Mouse (Mus musculus): ENCODE results near the gene Cox4i2.
A peak's percentile ranks its signal among the peaks of the same experiment; 100 is the strongest.

Cox4i2 gene

GRCm38 (mm10) chr2:152772231-152772630, 18.3 kb downstream of the Cox4i2 start:
- no peak for DNase-seq

GRCm38 (mm10) chr2:152775357-152775756, 21.4 kb downstream of the Cox4i2 start:
- no peak for DNase-seq

GRCm38 (mm10) chr2:152776019-152776418, 22.0 kb downstream of the Cox4i2 start:
- no peak for DNase-seq

DNA sequence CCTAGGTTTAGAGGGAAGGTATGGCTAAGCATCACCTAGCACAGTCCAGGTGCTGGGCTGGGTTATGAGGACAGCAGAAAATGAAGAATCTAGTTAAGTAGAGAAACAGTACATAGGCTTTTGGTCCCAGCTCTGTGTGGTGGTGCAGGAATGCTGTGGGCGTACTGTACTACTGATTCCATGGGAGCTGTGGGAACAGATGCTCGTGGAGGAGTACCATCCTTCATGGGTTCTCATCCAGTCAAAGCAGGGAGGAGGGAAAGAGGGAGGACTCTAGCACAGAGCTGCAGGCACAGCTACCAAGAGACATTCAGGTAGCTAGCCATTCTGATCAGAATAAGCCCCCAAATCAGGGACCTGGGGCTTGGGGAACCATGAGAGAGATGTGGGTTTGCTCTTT, 22.5 kb downstream of the Cox4i2 start:
- no peak for DNase-seq

GRCm38 (mm10) chr2:152777081-152777480, 23.1 kb downstream of the Cox4i2 start:
- DNase-seq, result no peak

GRCm38 (mm10) chr2:152780466-152780865, 26.5 kb downstream of the Cox4i2 start:
- no peak for DNase-seq

DNA sequence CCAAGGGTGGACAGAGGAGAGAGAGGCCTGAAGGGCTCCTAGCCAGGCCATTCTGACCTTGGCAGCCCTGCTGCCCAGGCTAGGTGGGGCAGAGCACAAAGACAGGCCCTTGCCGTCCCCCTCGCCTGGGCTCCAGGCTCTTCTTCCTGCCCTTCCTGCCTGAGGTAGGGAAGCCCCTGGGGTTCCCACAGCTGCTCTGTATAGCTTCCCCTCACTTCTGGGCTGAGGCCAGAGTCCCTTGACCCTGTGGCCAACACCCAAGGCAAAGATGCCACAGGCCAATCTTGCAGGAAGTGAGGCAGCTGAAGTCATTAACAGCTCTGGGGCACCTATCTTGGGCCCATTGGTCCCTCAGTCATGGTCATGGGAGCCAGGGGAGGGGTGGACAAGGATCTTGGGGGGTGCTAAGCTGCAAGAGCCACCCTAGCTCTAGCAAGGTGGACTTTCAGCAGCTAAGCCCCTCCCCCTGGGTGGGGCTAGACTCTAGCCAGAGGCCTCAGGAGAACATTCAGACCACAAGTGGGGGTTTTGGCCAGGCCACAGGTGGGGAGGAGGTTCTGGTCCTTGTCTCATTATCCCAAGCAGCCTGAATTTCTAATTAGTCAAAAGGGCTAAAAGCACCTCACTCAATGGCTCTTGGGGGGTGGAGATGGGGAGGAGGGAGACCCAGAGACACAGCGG, 27.2 kb downstream of the Cox4i2 start:
- DNase-seq, result no peak

DNA sequence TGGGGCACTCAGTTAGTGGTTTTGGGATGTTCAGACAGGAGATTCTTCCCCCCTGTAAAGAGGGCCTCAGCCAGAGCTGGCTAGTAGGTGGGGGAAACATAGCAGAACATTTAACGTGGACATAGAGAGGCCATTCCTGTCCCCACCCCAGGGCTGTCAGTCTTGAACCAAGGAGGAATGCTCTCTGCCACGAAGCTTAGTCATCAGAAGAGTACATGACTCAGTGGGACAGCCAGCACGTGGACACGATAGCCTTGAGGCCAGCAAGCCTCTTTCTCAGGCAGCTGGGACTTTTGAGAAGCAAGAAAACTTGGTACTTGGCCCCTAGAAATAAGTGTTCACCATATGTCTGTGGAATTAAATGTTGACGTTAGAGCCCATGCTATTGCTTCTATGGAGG, 28.7 kb downstream of the Cox4i2 start:
- DNase-seq, result no peak

DNA sequence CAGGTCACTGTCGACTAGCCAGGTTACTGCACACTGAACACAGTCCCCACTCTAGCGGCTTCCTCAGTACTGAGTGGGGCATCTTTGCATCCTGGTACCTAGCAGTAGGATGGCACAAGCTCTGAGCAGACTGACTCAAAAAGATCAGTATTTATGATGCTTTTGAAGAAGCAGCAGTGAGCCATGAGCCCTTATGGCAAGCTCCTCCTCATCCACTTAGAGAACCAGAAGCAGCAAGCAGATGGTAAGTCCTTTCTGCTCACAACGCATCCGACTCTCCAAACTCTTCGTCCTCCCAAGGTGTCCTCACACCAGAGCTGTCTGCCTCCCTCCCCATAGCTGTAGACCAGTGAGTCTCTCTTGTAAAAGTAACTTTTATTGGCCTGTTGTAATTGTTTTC, 29.3 kb downstream of the Cox4i2 start:
- no peak for DNase-seq

- DNase-seq, result no peak
Measured at GRCm38 (mm10) chr2:152784640-152785039, 30.7 kb downstream of the Cox4i2 start.

DNA sequence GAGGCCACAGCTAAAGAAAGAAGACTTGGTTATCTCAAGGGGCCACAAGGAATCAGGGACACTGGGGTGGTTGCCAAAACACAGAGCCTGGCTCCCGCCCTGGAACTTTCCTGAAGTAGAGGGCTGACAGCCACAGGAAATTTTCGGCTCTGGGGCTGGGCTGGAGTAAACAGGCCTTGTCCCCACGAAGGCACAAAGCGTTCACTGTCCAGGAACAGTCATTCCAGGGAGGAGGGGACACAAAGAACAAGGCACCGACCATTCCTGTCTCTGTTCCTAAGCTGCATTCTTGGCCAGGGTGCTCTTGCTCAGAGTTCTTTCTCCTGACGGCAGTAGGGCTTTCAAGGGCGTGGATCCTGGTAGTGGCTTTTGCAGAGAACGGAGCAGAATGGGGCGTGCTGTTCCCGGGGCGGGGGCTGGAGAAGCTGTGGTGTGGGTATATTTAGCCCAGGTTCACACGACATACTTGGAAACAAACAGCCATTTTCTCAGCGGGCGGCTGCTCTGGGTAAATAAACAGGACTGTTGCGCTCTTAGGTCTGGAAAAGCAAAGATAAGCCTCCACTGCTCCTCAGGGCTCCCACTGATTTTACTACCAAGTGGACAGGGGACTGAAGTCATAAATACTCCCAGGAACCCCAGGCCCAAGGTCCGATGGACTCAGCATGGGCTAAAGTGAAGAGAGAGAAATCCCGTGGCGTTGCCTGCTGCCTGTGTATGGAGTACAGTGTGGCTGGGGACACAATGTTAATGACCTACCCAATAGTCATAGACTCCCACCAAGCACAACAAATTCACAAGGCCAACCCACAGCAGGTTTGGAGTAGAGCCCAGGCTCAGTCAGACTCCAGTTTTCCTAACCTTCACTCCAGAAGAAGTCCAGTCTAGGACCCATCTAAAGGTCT, 31.7 kb downstream of the Cox4i2 start:
- peak; percentile 77 for DNase-seq

GRCm38 (mm10) chr2:152787136-152787535, 33.2 kb downstream of the Cox4i2 start:
- no peak for DNase-seq

DNA sequence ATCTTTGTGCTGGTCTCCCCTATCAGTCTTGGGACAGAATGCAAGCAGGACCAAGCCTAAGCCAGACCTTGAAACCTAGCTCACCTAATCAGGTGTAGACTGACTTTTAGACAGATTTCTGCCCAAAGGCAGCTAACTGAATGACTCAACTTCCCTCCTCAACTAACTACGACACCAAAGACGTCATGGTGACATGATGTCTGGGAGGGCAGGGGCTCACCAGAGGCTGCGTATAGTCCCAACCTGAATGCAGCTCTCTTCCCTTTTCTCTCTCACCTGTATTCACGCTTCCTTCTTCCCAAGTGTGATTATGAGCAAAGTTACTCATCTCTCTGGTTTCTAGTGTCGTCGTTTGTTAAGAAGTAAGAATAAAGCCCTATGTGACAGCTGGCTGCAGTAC, 33.6 kb downstream of the Cox4i2 start:
- no peak for DNase-seq

- no peak for DNase-seq
Measured at GRCm38 (mm10) chr2:152788892-152789421, 35.0 kb downstream of the Cox4i2 start.

- no peak for DNase-seq
Measured at GRCm38 (mm10) chr2:152789591-152789999, 35.6 kb downstream of the Cox4i2 start.

- peak; percentile 30 for DNase-seq
Measured at GRCm38 (mm10) chr2:152792461-152792860, 38.5 kb downstream of the Cox4i2 start.

DNA sequence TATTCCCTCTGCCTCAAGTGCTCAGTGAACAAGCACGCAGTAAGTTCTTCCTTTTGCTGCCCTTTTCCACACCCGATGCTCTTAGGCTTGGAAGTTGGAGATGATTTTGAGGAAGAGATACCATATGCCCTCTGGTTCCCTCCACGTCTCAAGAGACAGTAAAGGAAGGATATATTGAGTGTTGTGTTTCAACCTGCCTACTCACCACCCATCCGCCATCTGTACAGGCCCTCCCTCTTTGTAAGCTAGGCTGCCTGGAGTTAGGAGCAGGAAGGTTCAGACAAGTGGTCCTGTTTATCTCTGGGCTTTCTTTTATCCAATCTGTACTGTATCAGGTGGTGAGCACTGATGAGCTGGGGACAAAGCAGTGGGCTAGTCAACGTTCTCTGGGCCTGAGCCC, 39.4 kb downstream of the Cox4i2 start:
- no peak for DNase-seq

DNA sequence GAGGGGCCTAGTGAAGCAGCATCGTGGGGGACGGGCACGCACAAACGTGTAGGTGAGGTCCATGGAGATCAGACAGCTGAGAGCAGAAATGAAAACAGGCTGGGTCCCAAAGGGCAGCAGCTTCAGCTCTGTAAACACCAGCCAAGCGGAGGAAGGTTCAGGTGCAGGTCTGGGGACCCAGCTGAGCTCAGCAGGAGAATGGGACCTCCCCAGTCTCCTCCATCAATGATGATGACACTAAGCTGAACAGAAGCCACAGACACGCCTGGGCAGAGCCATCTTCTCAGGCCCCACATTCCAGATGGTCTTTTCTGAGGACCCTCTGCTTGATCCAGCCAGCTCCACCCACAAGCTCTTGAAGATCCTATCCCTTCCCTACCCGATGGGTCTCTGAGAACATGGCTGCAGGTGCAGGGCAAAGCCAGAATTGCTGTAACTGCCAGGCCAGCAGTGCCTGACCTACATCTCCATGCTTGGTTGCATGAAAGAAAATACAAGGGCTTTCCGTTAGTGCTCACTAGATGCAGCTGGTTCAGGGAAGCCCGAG, 40.4 kb downstream of the Cox4i2 start:
- no peak for DNase-seq

DNA sequence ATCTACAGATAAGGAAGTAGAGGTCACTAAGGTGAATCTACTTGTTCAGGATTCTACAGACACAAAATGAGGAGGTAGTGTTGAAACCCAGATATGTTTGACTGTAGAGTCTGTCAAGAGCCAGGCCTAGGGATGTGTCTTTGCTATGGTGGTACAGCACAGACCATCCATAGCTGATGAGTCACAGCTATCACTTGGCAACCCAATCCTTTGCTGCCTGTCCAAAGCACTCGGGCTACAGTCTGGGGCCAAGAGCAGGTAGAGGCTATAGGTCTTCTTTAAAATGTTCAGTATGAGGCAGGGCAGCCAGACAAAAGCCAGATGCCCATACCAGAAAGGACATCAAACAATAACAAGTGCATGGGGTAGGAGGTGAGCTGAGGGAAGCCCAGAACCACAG, 43.6 kb downstream of the Cox4i2 start:
- DNase-seq, result no peak

- DNase-seq, result peak; percentile 56
Measured at GRCm38 (mm10) chr2:152799954-152800761, 46.2 kb downstream of the Cox4i2 start.

GRCm38 (mm10) chr2:152800762-152801113, 46.8 kb downstream of the Cox4i2 start:
- DNase-seq, result no peak

GRCm38 (mm10) chr2:152802303-152802702, 48.3 kb downstream of the Cox4i2 start:
- no peak for DNase-seq

DNA sequence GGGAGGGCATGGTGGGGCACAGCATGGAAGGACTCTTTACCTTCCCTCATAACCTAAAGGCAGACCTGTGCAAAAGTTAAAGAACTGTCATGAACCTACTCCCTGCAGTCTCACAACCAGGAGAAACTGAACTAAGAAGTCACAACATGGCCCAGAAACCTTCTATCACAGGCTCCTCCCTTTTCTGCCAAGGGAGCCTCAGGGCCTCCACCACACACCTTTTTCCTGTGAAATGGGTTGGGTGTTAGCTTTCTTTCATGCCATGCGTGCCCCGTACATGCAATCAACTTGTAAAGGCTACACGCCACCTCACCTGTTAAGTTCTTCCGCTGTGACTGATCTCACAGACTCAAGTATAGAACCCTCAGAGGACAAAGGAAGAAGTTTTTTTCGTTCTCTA, 49.1 kb downstream of the Cox4i2 start:
- DNase-seq, result no peak

Data from cerebellum, adult 8-10 months (tissue).